Mouse (Mus musculus) liver, embryonic 13.5 days (tissue): ENCODE measurements around the gene Vmn1r55. TPM values are rescaled to one million over a fixed set of nuclear protein-coding genes. Genes with fewer than 3 reads are reported as not detected.

Source experiments
- ATAC-seq: fragments of 200-750 bp; cut with Nextera tagmentation; 2 replicates; pipeline ENCODE4 v1.8.0; 2017; ENCODE audit warnings: low read depth, mild to moderate bottlenecking, moderate number of reproducible peaks, moderate library complexity
- DNase-seq: peaks from one replicate; pipeline ENCODE4 v3.0.0; 2022
- H3K27ac ChIP-seq: fragments of 300-500 bp; sonication (generic); 2 replicates; pipeline ENCODE4 v1.5.1; 2015; ENCODE audit warnings: moderate library complexity, mild to moderate bottlenecking, inconsistent platforms
- H3K27me3 ChIP-seq: fragments of 300-500 bp; sonication (generic); 2 replicates; pipeline ENCODE4 v1.6.1; 2015; ENCODE audit warnings: mild to moderate bottlenecking, inconsistent platforms
- H3K36me3 ChIP-seq: fragments of 300-500 bp; sonication (generic); 2 replicates; pipeline ENCODE4 v1.6.1; 2015; ENCODE audit warnings: mild to moderate bottlenecking, inconsistent platforms
- H3K4me1 ChIP-seq: fragments of 300-500 bp; sonication (generic); replicated peaks from 2 replicates; pipeline ENCODE4 v1.6.1; 2015; ENCODE audit warnings: inconsistent platforms
- H3K4me2 ChIP-seq: fragments of 300-500 bp; sonication (generic); 2 replicates; pipeline ENCODE4 v1.6.1; 2015; ENCODE audit warnings: inconsistent platforms, mild to moderate bottlenecking, moderate library complexity
- H3K4me3 ChIP-seq: fragments of 300-500 bp; sonication (generic); replicated peaks from 2 replicates; pipeline ENCODE4 v1.5.1; 2015; ENCODE audit warnings: mild to moderate bottlenecking, inconsistent platforms
- H3K9ac ChIP-seq: fragments of 300-500 bp; sonication (generic); 2 replicates; pipeline ENCODE4 v1.6.1; 2015; ENCODE audit warnings: mild to moderate bottlenecking, inconsistent platforms
- H3K9me3 ChIP-seq: fragments of 300-500 bp; sonication (generic); replicated peaks from 2 replicates; pipeline ENCODE4 v1.6.1; 2016; ENCODE audit warnings: inconsistent platforms
- WGBS: fragments of 180-500 bp; shearing (Covaris S2); methylation state at CpG from one replicate; pipeline ENCODE4 v1.1.7; 2015; ENCODE audit not compliant: insufficient replicate concordance; 5-methylcytosine and 5-hydroxymethylcytosine counted together
- polyA plus RNA-seq: library from polyadenylated mRNA; unstranded; fragments of >200 nt; fragmentation: Nextera tagmentation; extraction: Ambion mirVana; gene quantifications from 2 replicates; pipeline ENCODE4 v1.2.1, GENCODE M21; 2015

The Vmn1r55 gene
- polyA plus RNA-seq, 1 experiment from 2014 or later = not detected

DNA sequence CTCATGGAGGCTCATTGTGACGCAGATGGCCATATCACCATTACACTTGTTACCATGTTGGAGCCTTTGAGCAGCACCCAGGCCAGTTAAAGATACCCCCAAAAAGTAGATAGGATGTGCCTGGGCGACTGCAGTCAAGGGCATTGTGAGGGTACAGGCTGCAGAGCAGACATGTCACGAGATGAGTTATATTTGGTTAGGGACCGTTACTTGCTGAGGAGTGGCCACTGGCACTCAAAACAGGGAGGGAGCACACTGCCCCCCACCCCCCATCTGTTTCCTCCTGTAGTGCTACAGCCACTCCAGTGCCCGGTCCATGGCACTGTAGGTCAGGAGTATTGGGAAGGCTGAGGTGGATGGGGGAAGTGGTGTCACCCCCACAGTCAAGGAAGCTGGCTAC is 50.7 kb downstream of the Vmn1r55 start:
- no peak overlapping the region for H3K9ac ChIP-seq
- no peaks in the 10 kb centered on the region for H3K4me1 ChIP-seq
- no peaks in the 10 kb centered on the region for H3K27me3 ChIP-seq
- H3K9me3 ChIP-seq = no peaks in the 10 kb centered on the region
- no peak overlapping the region for H3K4me2 ChIP-seq
- peaks cover 55% of the 10 kb centered on the region for H3K36me3 ChIP-seq
- H3K4me3 ChIP-seq = no peak overlapping the region
- ATAC-seq (no peak), DNase-seq (no peak)
- H3K27ac ChIP-seq = no peak overlapping the region
- WGBS = 74% methylated on average over 5 of the region's 5 CpGs

DNA sequence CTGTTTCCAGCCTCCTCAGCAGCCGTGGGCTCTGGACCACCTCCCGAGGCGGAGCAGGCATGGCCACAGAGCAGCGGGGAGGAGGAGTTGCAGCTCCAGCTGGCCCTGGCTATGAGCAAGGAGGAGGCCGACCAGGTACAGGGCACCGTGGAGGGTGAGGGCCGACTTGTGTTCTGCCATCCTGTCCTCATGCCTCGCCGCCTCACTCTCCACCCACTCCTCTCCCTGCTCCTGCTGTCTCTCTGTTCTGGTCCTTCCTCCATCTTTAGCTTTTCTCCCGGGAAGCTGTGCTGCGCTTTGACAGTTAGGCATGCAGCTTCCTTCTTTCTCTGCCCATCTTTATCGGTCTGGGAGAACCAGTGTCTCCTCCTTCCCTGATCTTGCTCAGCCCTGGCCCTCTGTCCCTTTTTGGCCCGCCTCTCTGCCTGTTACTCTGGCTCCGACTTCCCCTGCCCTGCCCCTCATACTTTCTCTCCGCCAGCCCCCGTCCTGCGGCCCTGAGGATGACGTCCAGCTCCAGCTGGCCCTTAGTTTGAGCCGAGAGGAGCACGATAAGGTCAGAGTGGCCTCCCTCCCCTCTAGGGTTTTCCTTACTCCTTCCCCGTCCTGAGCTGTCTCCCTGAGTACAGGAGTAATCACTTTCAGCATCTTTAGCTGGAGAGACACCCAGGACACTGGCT is 56.5 kb downstream of the Vmn1r55 start:
- peaks cover 99% of the 10 kb centered on the region for H3K36me3 ChIP-seq
- no peaks in the 10 kb centered on the region for H3K27me3 ChIP-seq
- peaks cover 15% of the 10 kb centered on the region; the same call in 1 of the 2 replicates for H3K4me1 ChIP-seq
- H3K4me2 ChIP-seq = no peak overlapping the region
- H3K27ac ChIP-seq = no peak overlapping the region
- ATAC-seq (no peak), DNase-seq (no peak)
- H3K9me3 ChIP-seq = no peaks in the 10 kb centered on the region
- H3K4me3 ChIP-seq = no peak overlapping the region
- H3K9ac ChIP-seq = no peak overlapping the region
- 81% methylated on average over 21 of the region's 21 CpGs for WGBS

DNA sequence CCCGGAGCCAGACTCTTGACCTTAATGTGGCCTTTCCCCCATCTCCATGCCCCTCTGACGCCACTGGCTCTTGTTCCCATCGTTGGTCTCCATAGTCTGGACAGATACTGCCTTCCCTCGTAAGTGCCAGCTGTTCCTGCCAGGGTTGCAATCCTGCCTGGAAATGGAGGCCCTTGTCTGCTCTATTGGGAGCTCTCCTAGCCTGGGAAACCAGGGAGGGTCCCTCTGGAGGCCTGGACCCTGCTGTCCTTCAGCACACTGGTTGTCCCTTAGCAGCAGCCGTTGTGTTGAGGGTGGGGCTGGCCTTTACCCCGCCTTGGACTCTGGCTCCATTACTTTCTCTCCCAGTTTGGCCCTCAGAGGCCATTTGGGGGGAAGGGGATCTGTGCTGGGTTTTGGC is 57.1 kb downstream of the Vmn1r55 start:
- H3K27ac ChIP-seq = no peak overlapping the region
- WGBS = 78% methylated on average over 6 of the region's 6 CpGs
- H3K4me3 ChIP-seq = no peak overlapping the region
- H3K4me2 ChIP-seq = no peak overlapping the region
- no peaks in the 10 kb centered on the region for H3K9me3 ChIP-seq
- ATAC-seq (no peak), DNase-seq (no peak)
- peaks cover 99% of the 10 kb centered on the region for H3K36me3 ChIP-seq
- peaks cover 20% of the 10 kb centered on the region for H3K4me1 ChIP-seq
- H3K27me3 ChIP-seq = no peaks in the 10 kb centered on the region
- H3K9ac ChIP-seq = no peak overlapping the region

DNA sequence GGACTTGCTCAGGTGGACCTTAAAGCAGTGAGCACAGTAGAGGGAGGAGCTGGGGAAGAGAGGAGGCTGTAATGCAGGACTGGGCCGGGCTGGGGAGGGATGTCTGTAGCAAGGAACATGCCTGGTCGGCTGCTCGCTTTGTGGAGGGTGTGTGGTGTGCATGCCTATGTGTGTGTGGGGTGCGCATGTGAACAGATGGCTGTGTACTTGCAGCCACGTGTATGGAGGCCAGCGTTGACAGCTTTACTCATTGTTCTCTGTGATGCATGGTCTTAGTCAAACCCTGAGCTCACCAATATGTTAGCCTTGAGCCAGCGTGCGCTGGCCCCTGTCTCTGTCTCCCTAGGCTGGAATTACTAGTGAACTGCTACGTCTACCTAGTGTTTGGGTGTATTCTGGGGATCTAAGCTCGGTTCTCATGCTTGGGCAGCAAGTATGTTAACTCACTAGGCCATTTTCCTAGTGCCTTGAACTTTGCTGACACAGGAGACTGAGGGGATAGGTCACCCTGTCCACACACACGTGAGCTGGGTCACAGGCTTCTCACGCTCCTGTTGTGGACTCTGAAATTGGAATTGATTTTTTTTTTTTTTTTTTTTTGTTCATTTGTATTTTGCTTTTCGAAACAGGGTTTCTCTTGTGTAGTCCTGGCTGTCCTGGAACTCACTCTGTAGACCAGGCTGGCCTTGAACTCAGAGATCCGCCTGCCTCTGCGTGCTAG is 58.3 kb downstream of the Vmn1r55 start:
- H3K27ac ChIP-seq = no peak overlapping the region
- peaks cover 99% of the 10 kb centered on the region for H3K36me3 ChIP-seq
- no peak overlapping the region for H3K9ac ChIP-seq
- no peaks in the 10 kb centered on the region for H3K9me3 ChIP-seq
- H3K27me3 ChIP-seq = no peaks in the 10 kb centered on the region
- H3K4me2 ChIP-seq = no peak overlapping the region
- ATAC-seq = peak; percentile 8; the same call in 1 of the 2 replicates
- WGBS = 87% methylated on average over 15 of the region's 15 CpGs
- no peak overlapping the region for H3K4me3 ChIP-seq
- no peak for DNase-seq
- H3K4me1 ChIP-seq = peaks cover 31% of the 10 kb centered on the region

DNA sequence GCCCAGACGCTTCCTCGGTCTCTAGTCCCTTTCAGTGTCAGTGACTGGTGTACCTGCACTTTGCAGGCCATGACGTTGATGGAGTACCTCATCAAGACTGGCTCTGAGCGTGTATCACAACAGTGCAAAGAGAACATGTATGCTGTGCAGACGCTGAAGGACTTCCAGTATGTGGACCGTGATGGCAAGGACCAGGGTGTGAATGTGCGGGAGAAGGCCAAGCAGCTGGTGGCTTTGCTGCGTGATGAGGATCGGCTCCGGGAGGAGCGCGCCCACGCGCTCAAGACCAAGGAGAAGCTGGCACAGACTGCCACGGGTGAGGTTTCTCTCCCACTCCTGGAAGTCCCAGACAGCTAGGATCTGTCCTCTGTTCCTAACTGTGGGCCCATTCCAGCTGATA is 59.6 kb downstream of the Vmn1r55 start:
- DNase-seq (no peak), ATAC-seq (no peak)
- WGBS = 93% methylated on average over 15 of the region's 15 CpGs
- Histone ChIP-seq H3K9me3 (no peaks in the 10 kb centered on the region), H3K4me2 (no peak overlapping the region), H3K9ac (no peak overlapping the region), H3K4me1 (peaks cover 42% of the 10 kb centered on the region), H3K4me3 (no peak overlapping the region), H3K27ac (no peak overlapping the region), H3K27me3 (no peaks in the 10 kb centered on the region), H3K36me3 (peaks cover 99% of the 10 kb centered on the region)

DNA sequence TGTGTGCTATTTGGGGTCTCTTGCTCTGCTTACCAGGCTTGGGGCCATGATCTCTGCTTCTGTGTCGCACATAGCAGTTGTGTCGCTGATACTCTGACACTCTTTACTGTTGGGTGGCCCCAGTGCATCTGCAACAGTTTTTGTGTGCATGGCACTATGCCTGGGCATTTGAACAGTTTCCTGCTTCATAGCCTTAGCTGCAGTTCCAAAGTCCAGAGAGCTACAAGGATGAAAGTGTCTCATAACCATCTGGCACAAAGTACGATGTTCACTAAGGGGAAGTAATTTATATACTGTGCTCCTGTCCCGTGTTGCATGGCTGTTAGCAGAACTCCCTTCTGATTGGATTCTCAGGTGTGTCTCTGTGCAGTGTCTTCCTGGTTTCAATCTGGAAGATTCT is 61.6 kb downstream of the Vmn1r55 start:
- H3K4me2 ChIP-seq = no peak overlapping the region
- no peak overlapping the region for H3K9ac ChIP-seq
- no peaks in the 10 kb centered on the region for H3K9me3 ChIP-seq
- H3K36me3 ChIP-seq = peaks cover 99% of the 10 kb centered on the region
- no peak overlapping the region for H3K27ac ChIP-seq
- WGBS = 82% methylated on average over 4 of the region's 4 CpGs
- no peak for ATAC-seq
- H3K4me1 ChIP-seq = peaks cover 62% of the 10 kb centered on the region
- no peak overlapping the region for H3K4me3 ChIP-seq
- no peaks in the 10 kb centered on the region for H3K27me3 ChIP-seq
- no peak for DNase-seq

DNA sequence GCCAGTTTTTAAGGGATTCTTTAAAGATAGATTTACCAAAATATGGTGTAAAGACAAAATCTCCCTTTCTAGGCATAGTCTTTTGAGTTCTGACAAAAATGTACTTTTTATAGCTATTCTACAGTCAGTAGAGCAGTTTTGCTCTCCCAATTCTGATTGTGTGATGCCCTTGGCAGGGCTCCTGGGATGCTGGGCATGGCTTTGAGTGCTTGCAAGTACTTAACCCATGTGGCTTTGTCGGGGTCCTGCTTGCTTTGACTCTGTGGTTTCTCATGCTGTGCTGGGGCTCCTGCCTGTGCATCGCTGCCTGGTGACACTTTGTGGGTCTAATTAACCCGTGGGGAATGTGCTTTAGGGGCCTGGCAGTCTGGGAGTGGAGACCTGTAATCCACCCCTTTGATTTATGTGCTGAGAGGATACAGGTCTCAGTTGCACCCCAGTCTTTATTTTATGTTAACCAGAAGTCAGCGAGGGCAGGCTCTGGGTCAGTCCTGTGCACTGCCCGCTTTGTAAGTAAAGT is 62.5 kb downstream of the Vmn1r55 start:
- no peak for ATAC-seq
- Histone ChIP-seq H3K4me1 (peaks cover 66% of the 10 kb centered on the region), H3K9me3 (no peaks in the 10 kb centered on the region), H3K4me2 (no peak overlapping the region), H3K9ac (no peak overlapping the region), H3K36me3 (peaks cover 96% of the 10 kb centered on the region), H3K27me3 (no peaks in the 10 kb centered on the region), H3K4me3 (no peak overlapping the region), H3K27ac (no peak overlapping the region)
- DNase-seq = no peak
- WGBS = 89% methylated on average over 5 of the region's 5 CpGs

DNA sequence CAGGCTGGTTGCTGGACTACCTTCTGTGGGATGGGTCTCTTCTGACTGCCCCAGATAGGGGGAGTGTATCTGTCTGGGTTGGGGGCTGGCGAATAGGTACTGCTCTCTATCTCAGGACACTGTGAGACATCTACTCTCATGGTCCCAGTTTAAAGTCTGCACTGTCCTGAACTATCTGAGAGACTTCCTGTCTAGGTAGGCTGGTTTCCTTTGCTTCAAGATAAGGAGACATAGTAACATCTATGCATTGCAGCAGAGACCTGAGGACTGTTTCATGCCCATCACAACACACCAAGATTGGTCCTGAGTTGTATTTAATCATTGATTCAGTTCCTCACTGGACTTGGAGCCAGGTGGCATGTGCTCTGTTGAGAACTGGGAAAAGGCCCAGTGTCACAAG is 64.0 kb downstream of the Vmn1r55 start:
- ATAC-seq (no peak), DNase-seq (no peak)
- Histone ChIP-seq H3K9me3 (no peaks in the 10 kb centered on the region), H3K27me3 (no peaks in the 10 kb centered on the region), H3K4me1 (peaks cover 68% of the 10 kb centered on the region), H3K9ac (no peak overlapping the region), H3K27ac (no peak overlapping the region), H3K4me3 (no peak overlapping the region), H3K4me2 (no peak overlapping the region), H3K36me3 (peaks cover 84% of the 10 kb centered on the region)
- 29% methylated on average over 1 of the region's 1 CpGs for WGBS

DNA sequence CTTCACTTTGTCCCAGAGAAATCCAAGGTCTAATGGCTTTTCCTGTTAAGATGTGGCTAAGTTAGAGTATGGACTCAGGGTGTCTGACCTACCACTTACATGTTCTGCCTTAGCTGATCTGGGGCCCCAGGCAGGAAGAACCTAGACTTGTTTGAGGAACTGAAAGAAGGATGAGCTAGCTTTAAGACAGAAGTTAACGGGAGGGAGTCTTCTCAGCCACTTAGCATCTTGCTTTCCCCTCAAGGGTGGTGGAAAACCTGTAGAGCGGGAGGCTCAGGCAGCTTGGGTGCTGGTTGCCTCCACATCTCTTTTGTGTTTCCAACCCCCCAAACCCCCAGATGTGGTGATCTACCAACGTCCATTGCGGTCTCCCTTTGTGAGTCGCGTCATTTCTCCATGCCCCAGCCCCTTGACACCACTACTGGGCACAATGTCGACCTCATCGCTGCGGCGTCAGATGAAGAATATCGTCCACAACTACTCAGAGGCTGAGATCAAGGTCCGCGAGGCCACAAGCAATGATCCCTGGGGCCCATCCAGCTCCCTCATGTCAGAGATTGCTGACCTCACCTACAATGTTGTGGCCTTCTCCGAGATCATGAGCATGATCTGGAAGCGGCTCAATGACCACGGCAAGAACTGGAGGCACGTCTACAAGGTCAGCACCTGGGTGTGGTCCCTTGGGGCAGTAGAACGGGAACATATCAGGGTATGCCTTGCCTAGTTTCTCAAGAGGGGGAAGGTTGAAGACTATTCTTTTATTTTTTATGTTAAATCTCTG is 66.0 kb downstream of the Vmn1r55 start:
- H3K4me2 ChIP-seq = peak overlapping the region; percentile 28
- WGBS = 83% methylated on average over 18 of the region's 18 CpGs
- no peak for ATAC-seq
- no peaks in the 10 kb centered on the region for H3K27me3 ChIP-seq
- peak overlapping the region; percentile 32 for H3K27ac ChIP-seq
- H3K4me1 ChIP-seq = peaks cover 71% of the 10 kb centered on the region
- DNase-seq = no peak
- peaks cover 73% of the 10 kb centered on the region for H3K36me3 ChIP-seq
- 0 out of 2 replicates have a peak overlapping the region, but pooled peaks have one; percentile 30 for H3K9ac ChIP-seq
- H3K9me3 ChIP-seq = no peaks in the 10 kb centered on the region
- H3K4me3 ChIP-seq = peak overlapping the region; percentile 15

DNA sequence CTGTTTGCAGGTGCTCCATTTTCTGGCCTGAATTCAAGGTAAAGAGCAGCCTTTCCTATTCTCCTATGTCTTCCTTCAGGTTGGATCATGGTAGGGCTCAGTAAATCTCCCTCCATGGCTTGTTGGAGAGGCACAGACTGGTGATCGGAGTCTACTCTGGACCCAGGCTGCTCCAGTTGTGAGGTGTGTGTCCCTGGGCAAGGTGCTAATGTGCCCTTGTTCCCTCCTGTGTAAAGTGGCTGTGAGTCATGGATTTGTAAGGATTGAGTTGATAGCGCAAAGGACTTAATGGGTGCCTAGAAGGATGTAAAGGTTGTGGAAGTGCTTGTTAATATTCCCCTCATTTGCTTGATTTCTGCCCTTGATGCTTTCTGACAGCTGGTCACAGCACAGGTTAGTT is 67.5 kb downstream of the Vmn1r55 start:
- WGBS = 80% methylated on average over 2 of the region's 2 CpGs
- H3K9ac ChIP-seq = peak overlapping the region; percentile 98
- H3K27me3 ChIP-seq = no peaks in the 10 kb centered on the region
- ATAC-seq = no peak
- H3K4me1 ChIP-seq = peaks cover 69% of the 10 kb centered on the region
- H3K27ac ChIP-seq = peak overlapping the region; percentile 95
- H3K9me3 ChIP-seq = no peaks in the 10 kb centered on the region
- DNase-seq = no peak
- peaks cover 73% of the 10 kb centered on the region for H3K36me3 ChIP-seq
- H3K4me3 ChIP-seq = peak overlapping the region; percentile 90
- peak overlapping the region; percentile 84 for H3K4me2 ChIP-seq

DNA sequence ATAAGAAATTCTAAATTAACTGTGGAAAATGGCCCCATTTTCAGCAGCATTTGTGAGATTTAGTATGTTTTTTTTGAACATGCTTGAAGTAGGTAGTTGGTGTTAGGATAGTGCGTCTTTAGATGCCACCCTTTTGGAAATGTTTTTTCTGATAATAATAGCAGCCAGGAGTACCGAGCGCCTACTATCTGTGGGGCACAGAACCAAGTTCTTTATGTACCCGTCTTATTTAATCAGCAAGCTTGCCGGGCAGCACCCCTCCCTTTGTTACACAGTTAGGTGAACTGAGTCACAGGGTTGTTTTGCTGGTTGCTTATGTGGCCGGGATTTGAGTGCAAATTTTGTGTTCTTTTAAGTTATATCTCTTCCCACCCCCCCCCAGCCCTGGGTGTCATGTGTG is 68.2 kb downstream of the Vmn1r55 start:
- Histone ChIP-seq H3K27ac (peak overlapping the region; percentile 95), H3K27me3 (no peaks in the 10 kb centered on the region), H3K9me3 (no peaks in the 10 kb centered on the region), H3K4me2 (peak overlapping the region; percentile 84), H3K36me3 (peaks cover 73% of the 10 kb centered on the region), H3K4me3 (peak overlapping the region; percentile 90), H3K9ac (peak overlapping the region; percentile 98), H3K4me1 (peaks cover 71% of the 10 kb centered on the region)
- WGBS = 16% methylated on average over 6 of the region's 6 CpGs
- ATAC-seq = peak; percentile 56
- DNase-seq = peak; percentile 66
